Mouse (Mus musculus) kidney, embryonic 16.5 days (tissue): ENCODE measurements at regions not wholly inside any gene's neighbourhood (a gene's known extent, or its start where the extent isn't known, plus 50 kb on each side); places are given as distances from the start of the nearest gene placed in this dataset.
"Not testable (repeated sequence)": the region's sequence is repeated elsewhere in the genome, so short reads cannot be mapped to it uniquely, and the experiment has no call there.

ENCODE experiments used
- ATAC-seq: fragments of 200-750 bp; cut with Nextera tagmentation; 2 replicates; pipeline ENCODE4 v1.8.0; 2017; ENCODE audit warnings: moderate TSS enrichment; ENCODE audit not compliant: low FRiP score, low TSS enrichment
- H3K27ac ChIP-seq: fragments of 300-500 bp; sonication (generic); 2 replicates; pipeline ENCODE4 v1.5.1; 2014; ENCODE audit warnings: low read length
- H3K27me3 ChIP-seq: fragments of 300-500 bp; sonication (generic); 2 replicates; pipeline ENCODE4 v1.6.1; 2014; ENCODE audit warnings: low read length, control low read depth, mixed read lengths; ENCODE audit not compliant: insufficient read depth
- H3K36me3 ChIP-seq: fragments of 300-500 bp; sonication (generic); 2 replicates; pipeline ENCODE4 v1.6.1; 2014; ENCODE audit warnings: low read length, control low read depth, mixed read lengths; ENCODE audit not compliant: insufficient read depth
- H3K4me1 ChIP-seq: fragments of 300-500 bp; sonication (generic); 2 replicates; pipeline ENCODE4 v1.6.1; 2014; ENCODE audit warnings: low read length, control low read depth, mixed read lengths; ENCODE audit not compliant: insufficient read depth
- H3K4me2 ChIP-seq: fragments of 300-500 bp; sonication (generic); replicated peaks from 2 replicates; pipeline ENCODE4 v1.6.1; 2014; ENCODE audit warnings: low read depth, low read length
- H3K4me3 ChIP-seq: fragments of 300-500 bp; sonication (generic); 2 replicates; pipeline ENCODE4 v1.5.1; 2014; ENCODE audit warnings: mild to moderate bottlenecking, low read length
- H3K9ac ChIP-seq: fragments of 300-500 bp; sonication (generic); replicated peaks from 2 replicates; pipeline ENCODE4 v1.6.1; 2014; ENCODE audit warnings: low read length
- H3K9me3 ChIP-seq: fragments of 300-500 bp; sonication (generic); 2 replicates; pipeline ENCODE4 v1.6.1; 2016; ENCODE audit warnings: low read length, control low read depth
- WGBS: fragments of 180-500 bp; shearing (Covaris S2); extraction: QIAGEN DNeasy Blood & Tissue Kit; methylation state at CpG from one replicate; pipeline ENCODE4 v1.1.7; 2014; 5-methylcytosine and 5-hydroxymethylcytosine counted together

GRCm38 (mm10) chr5:5822666-5823065 is 73.5 kb upstream of the Steap1 start:
- H3K27ac ChIP-seq, ATAC-seq, H3K4me3 ChIP-seq, H3K9me3 ChIP-seq, H3K4me2 ChIP-seq, H3K9ac ChIP-seq, H3K36me3 ChIP-seq, H3K27me3 ChIP-seq, H3K4me1 ChIP-seq: not testable (repeated sequence)
- WGBS, result 86% methylated on average over 9 of the region's 9 CpGs
